Mouse (Mus musculus): ENCODE results near the gene Ewsr1.

Ewsr1 gene

GRCm38 (mm10) chr11:5028228-5028627 is 70.8 kb downstream of the Ewsr1 start:
- CTCF ChIA-PET = interaction anchor here in 1 of 4 experiments (0.6 kb wide), 1 partner anchor 35 kb away, joined by 3 read pairs; no protein-coding TSS in a partner anchor

GRCm38 (mm10) chr11:5025108-5025507 is 74.0 kb downstream of the Ewsr1 start:
- CTCF ChIA-PET = interaction anchor here in 1 of 4 experiments (1.4 kb wide), 1 partner anchor 36 kb away, joined by 4 read pairs; no protein-coding TSS in a partner anchor
- POLR2A ChIA-PET = interaction anchor here (0.7 to 1.4 kb wide), 8 partner anchors 9 to 142 kb away, joined by 3 to 5 read pairs (median 3); partner anchors contain the start of genes Ewsr1 (in 1 of the 4), Gas2l1 (in 1 of the 4) and Rhbdd3 (in 1 of the 4)

More at GRCm38 (mm10) chr11:5028228-5028627, 70.8 kb downstream of the Ewsr1 start:
- POLR2A ChIA-PET = interaction anchor here in 1 of 4 experiments (0.6 kb wide), 1 partner anchor 574 kb away, joined by 3 read pairs; no protein-coding TSS in a partner anchor

Data from embryonic stem cell, embryonic (primary cell).